Mouse (Mus musculus) layer of hippocampus, postnatal 25 days (tissue): ENCODE results near the gene Zfp335. TPM values are rescaled to one million over a fixed set of nuclear protein-coding genes. Genes with fewer than 3 reads are reported as not detected.
A peak's percentile ranks its signal among the peaks of the same experiment; 100 is the strongest.

Source experiments
- DNase-seq, 2 experiments: peaks; one replicate each; pipeline ENCODE4 v3.0.0; 2022; ENCODE audit warnings: mixed read lengths in 2 of 2, low spot score in 1 of 2; ENCODE audit errors: extremely low spot score in 1 of 2
- total RNA-seq, 2 experiments: library from RNA; stranded (reverse); gene quantifications; 2 replicates each; pipeline ENCODE4 v1.2.3; 2021

The Zfp335 gene
- total RNA-seq, 2 experiments from 2014 or later = 23.3 to 29.1 TPM

DNA sequence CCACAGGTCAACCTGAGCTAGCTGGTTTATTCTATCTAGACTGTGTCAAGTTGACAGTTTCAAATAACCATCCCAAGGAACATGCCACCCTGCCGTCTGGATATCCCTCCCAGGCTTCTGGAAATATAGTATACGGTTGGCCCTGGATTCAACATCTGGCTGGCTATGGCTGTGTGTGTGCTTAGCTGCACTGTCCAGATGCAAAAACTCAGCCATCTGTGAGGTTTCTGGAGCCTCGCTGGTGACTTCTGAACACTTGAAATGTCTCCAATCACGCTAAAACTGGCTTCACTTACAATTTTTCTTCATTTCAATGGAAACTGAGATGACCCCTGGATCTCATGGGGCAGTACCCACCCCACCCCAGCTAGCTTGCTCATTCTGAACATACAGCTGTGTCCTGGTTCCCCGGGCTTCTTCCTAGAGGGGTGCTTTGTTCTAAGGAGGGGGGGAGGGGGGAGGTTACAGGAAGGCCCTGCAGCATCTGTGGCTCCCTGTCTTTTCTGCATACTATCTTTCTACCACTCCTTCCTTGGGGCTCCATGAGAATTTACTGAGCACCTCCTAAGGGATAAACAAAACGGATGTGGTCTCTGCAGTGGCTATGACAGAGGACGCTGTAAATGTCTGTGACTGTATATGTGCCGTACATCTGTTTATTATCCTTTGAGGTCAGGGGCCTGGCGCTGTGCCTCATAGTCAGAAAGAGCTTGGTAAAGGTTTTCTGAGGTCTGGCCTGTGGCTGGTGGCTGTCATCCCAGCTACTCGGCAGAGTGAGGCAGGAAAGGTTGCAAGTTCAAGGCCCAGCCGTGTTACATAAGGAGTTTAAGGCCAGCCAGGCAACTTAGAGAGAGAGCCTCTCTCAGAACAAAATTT is 19.4 kb upstream of the Zfp335 start:
- DNase-seq = no peak

DNA sequence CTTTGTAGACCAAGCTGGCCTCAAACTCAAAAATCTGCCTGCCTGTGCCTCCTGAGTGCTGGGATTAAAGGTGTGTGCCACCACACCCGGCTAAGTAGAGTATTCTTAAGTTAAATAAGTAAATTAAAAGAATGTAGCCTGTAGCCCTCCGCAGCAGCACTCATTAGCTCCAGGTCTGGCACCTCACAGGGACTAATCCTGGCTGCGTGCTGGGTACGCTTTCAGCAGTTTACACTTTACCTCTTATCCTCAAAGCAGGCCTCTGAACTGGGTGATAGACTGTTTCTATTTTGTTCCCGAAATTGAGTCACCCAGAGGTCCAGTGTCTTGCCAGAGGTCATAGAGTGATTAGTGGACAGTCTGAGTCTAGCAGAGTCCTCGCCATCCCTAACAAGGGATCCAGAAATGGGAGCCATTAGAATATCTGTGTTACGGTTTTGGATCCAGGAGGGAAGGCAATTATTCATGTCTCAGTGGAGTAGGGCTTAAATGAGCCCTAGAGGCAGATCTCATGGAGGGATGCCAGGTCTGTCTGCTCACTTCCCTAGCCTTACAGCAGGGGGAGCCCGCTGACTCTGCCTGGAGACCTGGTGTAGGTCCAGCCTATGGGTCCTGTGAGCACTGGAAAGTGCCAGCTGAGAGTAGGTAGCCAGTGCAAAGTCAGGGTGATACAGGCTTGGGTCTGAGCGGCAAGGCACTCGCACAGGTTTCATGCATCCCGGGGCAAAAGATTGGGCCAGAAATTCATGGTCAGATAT is 12.7 kb upstream of the Zfp335 start:
- DNase-seq = peak; percentile 82 to 91

- no peak for DNase-seq
These were observed 11.7 kb upstream of the Zfp335 start for GRCm38 (mm10) chr2:164923291-164923690.

- DNase-seq = no peak
These were observed 10.4 kb upstream of the Zfp335 start for GRCm38 (mm10) chr2:164921984-164922383.

DNA sequence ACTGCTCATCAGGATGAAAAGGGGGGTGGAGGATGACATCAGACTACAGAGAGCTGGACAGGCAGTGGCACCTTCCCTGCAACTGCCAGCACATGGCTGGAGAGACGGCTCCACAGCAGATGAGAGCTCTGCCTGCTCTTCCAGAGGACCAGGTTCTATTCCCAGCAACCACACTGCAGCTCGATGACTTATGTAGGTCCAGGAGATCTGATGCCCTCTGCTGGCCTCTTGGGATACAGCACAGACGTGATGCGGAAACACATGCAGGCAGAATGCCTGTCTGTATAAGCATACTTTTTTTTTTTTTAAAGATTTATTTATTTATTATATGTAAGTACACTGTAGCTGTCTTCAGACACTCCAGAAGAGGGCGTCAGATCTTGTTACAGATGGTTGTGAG is 6.8 kb upstream of the Zfp335 start:
- no peak for DNase-seq

DNA sequence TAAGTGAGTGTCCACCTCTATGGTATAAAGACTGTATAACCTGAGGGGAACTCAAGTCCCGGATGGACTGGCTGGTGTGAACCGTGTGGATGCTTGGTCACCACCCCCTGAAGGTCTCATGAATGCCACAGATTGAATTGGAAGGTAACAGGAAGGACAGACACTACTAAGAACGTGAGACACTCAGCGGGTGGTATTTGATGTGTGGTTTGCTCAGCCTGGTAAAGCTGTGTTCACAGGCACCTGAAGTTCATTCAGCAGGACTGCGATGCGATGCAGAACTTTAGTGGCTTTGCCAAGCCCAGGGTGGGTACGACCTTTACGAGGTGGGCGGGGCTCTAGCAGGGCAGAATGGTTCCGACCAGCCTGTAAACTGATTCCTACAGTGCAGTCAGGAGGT is 5.8 kb upstream of the Zfp335 start:
- no peak for DNase-seq

DNA sequence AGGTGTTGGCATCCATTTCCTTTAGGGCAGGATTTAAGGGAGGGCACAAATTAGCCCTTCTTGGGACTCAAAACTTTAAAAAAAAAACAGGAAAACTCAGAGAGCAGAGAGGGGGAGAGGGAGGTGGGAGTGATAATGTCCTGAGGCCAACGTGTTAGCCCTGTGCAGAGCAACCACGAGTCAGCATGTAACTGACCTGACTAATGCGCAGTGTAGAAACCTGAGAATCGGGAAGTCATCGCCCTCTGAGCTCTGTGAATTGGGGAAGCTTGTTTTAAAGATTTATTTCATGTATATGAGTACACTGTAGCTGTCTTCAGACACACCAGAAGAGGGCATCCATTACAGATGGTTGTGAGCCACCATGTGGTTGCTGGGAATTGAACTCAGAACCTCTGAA is 5.3 kb upstream of the Zfp335 start:
- DNase-seq = no peak

DNA sequence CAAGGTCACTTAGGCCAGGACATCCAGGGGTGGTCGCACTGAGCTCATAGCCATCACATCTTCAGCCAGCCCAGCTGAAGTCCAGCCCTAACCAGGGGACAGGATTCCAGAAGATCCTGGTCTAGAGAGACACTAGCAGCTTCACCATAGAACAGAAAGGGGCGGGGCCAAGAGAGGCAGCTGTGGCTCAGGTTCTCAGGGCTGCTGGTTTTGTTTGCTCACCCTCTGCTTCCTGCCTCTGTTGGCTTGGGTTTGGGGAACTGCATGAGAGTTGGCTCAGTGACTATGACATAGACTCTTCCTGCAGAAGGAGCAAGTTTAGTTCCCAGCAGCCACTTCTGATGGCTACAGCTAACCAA is 1.9 kb upstream of the Zfp335 start:
- DNase-seq = no peak

- no peak for DNase-seq
These were observed 1.3 kb upstream of the Zfp335 start for GRCm38 (mm10) chr2:164912749-164913427.

DNA sequence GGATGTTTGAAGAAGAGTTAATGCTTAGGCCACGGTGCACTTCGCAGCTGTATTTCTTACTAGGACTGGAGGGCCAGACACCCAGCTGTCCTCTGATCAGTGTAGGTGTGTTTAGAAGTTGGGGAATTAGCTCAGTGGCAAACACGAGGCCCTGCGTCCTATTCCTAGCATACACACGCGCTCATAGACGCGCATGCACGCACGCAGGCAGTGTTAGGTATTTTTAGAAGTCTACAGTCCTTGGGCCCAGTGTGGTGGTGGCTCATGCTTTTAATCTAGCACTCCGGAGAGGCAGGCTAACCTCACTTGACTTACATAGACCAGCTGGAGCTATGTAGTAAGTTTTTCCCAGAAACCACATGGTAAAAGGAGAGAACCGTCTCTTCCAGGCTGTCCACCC is 594 bp upstream of the Zfp335 start:
- no peak for DNase-seq

DNA sequence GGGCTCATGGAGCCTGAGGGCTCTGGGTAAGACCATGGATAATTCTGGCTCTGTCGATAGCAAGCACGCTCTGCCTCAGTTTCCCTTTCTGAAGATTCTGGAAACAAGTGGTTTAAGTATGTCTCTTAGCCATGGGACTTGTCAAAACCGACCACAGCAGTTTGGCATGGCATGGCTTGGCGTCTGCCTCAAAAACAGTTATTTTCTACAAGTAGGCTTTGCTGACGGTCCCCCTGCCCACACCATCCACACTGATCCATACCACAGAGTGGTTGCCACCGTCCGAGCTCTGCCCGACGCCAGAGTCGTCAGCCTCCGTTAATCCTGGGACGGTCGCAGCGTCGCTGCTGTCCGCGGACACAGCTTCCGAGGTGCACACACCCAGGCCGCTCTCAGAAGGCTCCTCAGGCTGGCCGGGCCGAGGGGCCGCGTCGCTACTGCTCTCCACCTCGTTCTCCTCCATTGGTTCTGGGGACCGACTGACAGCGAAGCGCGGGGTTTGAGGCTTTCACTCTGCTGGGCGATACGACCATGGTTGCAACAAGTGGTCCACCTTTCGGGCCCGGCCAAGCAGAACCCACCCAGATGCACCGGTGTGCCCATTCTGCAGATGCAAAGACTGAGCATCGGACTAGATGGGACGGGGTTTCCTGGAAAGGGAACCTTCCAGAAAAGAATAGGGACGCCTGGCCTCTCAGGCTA is 1.0 kb downstream of the Zfp335 start:
- DNase-seq = peak in 1 of 2 experiments; percentile 42

DNA sequence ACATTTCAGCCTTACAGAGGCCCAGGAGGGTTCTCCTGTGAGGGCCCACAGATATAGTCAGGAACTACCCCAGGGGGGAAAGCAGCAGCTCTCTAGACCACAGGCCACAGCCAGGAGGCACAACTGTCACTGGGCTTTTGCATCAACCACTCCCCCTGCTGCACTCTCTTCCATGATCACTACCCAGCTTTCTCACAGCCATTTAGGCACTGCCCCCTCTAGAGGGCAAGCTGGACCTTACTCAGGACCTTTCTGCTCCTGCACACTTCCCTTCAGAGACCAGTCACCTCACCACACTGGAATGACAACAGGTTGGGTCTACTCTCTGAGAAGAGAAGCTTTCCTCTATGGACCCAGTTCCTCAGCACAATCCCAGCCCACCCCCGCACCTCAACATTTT is 2.0 kb downstream of the Zfp335 start:
- no peak for DNase-seq

- DNase-seq = no peak
These were observed 2.5 kb downstream of the Zfp335 start for GRCm38 (mm10) chr2:164909100-164909499.

DNA sequence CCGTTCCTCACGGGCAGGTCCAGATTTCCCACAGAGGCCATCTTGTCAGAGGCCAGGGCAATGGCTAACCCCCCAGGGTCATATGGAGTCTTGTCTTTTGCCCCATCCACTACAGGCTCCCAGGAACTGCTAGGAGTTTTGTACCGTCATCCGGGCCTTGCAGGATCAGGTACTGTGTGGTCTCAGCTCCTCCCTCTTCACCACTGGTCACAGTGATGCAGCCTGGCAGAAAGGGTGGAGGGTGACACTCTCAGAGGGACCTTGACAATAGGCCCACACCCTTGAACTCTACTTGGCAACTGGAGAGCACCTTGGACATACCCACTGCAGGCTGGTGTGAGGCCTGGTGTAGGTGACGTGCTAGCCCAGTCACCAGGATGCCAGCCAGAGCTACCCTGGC is 3.5 kb downstream of the Zfp335 start:
- no peak for DNase-seq

- DNase-seq = no peak
These were observed 4.0 kb downstream of the Zfp335 start for GRCm38 (mm10) chr2:164907511-164907910.

DNA sequence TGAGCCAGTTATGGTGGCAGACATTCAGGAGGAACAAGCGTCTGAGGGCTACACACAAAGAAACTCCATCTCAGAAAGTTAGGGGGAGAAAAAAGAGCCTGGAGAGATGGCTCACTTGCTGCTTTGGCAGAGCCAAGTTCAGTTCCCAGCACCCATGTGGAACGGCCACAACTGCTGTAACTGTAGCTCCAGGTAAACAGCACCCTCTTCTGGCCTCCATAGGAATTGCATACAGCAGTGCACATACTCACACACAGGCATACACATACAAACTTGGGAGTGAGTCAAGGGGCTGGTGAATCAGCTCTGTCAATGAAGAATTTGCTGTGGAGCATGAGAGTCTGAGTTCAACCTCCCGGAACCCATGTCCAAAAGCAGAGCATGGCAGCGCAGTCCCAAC is 5.5 kb downstream of the Zfp335 start:
- DNase-seq = no peak

- no peak for DNase-seq
These were observed 8.1 kb downstream of the Zfp335 start for GRCm38 (mm10) chr2:164903496-164903895.

GRCm38 (mm10) chr2:164901380-164901779 is 10.2 kb downstream of the Zfp335 start:
- DNase-seq = no peak

DNA sequence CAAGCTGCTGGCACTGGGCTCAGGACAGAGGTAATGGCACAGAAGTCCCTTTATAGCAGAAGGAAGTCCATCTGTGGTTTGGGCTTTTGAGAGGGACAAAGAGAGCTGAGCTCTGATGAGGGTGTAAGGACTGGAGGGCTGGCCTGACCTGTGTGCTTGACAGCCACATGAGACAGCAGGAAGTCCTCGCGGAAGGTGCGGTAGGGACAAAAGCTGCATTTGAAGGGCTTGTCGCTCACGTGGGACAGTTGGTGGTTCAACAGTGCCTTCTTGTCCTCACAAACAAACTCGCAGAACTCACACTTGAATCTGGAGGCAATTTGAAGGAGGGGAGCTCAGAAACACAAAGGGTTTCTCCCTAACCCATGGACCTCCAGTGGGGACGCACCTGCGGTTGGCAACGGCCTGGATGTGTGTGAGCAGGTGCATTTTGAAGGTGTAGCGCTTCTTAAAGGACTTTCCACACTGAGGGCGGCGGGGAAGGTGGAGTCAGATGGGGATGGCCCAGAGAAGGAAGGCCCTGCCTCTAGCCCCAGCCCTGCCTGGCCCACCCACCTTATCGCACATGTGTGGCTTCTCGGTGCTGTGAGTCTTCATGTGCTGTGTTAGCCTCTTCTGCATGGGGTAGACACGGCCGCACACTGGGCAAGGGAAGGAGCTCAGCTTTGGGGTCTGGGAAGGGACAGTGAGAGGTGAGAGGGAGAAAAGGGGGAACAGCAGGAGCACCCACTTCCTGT is 11.7 kb downstream of the Zfp335 start:
- no peak for DNase-seq

DNA sequence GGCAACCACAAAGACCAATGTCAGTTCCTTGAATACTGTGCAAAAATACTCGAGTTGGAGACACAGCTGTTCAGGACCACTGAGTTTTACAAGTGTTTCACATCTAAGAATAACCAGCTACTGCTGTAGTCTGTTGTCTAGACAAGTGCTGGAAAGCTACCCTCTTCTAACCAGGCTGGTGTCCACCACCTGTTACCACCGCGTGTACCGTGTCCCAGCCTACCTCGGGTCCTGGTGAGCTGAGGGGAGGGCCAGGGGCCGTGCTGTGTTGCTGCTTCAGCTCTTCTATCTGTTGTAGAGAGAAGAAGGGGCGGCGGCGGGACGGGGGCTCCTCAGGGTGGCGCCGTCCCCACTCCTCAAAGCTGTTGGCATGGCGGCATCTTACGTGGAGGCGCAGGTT is 12.5 kb downstream of the Zfp335 start:
- DNase-seq = no peak
